Mouse (Mus musculus) T-helper 1 cell (primary cell): ENCODE measurements around the gene Vmn1r135.
"Not testable (repeated sequence)": the region's sequence is repeated elsewhere in the genome, so short reads cannot be mapped to it uniquely, and the experiment has no call there.

Source experiments
- in situ Hi-C: fragments of 300-600 bp; cut with MboI, MseI; formaldehyde crosslinking; loops from one replicate; pipeline ENCODE4 v1.15.1; 2025; ENCODE audit warnings: high pct_unique_total_duplicates

The Vmn1r135 gene

DNA sequence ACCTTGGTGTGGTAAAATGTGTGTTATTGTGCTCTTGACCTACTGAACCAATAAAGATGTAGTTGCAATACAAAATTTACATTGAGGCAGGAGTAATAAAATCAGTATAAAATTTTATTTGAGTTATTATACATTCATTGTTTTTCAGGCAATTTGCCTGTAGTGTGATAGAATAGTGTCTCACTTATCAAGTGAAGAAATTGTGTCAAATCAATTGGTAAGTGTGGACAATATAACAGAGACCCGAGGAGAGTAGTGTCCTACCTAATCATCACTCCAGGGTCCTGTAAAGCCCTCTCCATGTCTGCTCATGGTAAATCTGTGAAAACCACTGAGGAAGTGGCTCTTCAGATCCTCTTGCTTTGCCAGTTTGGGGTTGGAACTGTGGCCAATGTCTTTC lies at the start of gene Vmn1r135:
Vmn1r135 (plus strand) TSS at position 301 of the 400 bp plus-strand sequence.
- in situ Hi-C loops: not testable (repeated sequence)

DNA sequence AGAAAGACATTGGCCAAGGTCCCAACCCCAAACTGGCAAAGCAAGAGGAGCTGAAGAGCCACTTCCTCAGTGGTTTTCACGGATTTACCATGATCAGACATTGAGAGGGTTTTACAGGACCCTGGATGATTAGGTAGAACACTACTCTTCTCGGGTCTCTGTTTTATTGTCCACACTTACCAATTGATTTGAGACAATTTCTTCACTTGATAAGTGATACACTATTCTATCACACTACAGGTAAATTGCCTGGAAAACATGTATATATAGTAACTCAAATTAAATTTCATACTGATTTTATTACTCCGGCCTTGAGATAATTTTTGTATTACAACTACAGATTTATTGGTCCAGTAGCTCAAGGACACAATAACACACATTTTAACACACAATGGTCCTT lies 35.5 kb upstream of the Vmn1r135 start, which contains the start of gene Gm4177:
Gm4177 (minus strand) TSS at position 101 of the 400 bp plus-strand sequence.
- in situ Hi-C loops: not testable (repeated sequence)

DNA sequence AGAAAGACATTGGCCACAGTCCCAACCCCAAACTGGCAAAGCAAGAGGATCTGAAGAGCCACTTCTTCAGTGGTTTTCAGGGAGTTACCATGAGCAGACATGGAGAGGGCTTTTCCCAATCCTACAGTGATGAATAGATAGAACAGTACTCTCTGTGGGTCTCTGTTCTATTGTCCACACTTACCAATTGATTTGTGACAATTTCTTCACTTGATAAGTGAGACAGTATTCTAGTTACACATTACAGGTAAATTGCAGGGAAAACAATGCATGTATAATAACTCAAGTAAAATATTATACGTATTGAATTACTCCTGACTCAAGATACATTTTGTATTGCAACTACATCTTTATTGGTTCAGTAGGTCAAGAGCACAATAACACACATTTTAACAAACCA lies 12.0 kb downstream of the Vmn1r135 start, which contains the start of gene Gm5725:
Gm5725 (minus strand) TSS at position 101 of the 400 bp plus-strand sequence.
- in situ Hi-C loops: not testable (repeated sequence)
